Mouse (Mus musculus) CH12.LX (cell line): ENCODE results near the gene Npb. TPM values are rescaled to one million over a fixed set of nuclear protein-coding genes. Genes with fewer than 3 reads are reported as not detected.

Source experiments
- DNase-seq: peaks from one replicate; pipeline ENCODE4 v3.0.0-alpha.2; 2013; ENCODE audit errors: extremely low read depth
- H3K27ac ChIP-seq: 2 replicates; pipeline ENCODE4 v1.5.1; 2012; ENCODE audit warnings: low read depth, mild to moderate bottlenecking, control low read depth, moderate library complexity; ENCODE audit not compliant: insufficient read depth
- H3K27me3 ChIP-seq: replicated peaks from 2 replicates; pipeline ENCODE3; 2012; ENCODE audit warnings: inconsistent platforms
- H3K36me3 ChIP-seq, 2 experiments: replicated peaks in 1 of 2; 2 replicates each; pipeline versions ENCODE3 to v1.6.1; 2012; ENCODE audit warnings: inconsistent platforms in 1 of 2, low read length in 1 of 2, mild to moderate bottlenecking in 1 of 2, mixed read lengths in 1 of 2, moderate library complexity in 1 of 2; ENCODE audit not compliant: control insufficient read depth in 1 of 2, insufficient read depth in 1 of 2
- H3K4me1 ChIP-seq, 2 experiments: 2 replicates each; pipeline ENCODE4 v1.6.1; 2012; ENCODE audit warnings: inconsistent platforms in 1 of 2, moderate library complexity in 1 of 2; ENCODE audit not compliant: insufficient read depth in 2 of 2, control insufficient read depth in 1 of 2
- H3K4me2 ChIP-seq: 2 replicates; pipeline ENCODE4 v1.6.1; 2012; ENCODE audit warnings: low read depth, mild to moderate bottlenecking, control low read depth; ENCODE audit not compliant: poor library complexity, insufficient read depth, severe bottlenecking
- H3K4me3 ChIP-seq, 3 experiments: fragments of 150-350 bp in 1 of 3; sonication (generic) in 1 of 3; replicated peaks in 1 of 3; 2 replicates each; pipeline versions ENCODE3 to v1.5.1; 2011 to 2012; ENCODE audit warnings: low read depth in 2 of 3, low read length in 2 of 3, mild to moderate bottlenecking in 2 of 3, moderate library complexity in 2 of 3, control low read depth in 1 of 3, improper control_type of control experiment in 1 of 3, inconsistent platforms in 1 of 3, mixed read lengths in 1 of 3; ENCODE audit not compliant: poor library complexity in 1 of 3
- H3K79me2 ChIP-seq: replicated peaks from 2 replicates; pipeline ENCODE4 v1.6.1; 2012; ENCODE audit warnings: mild to moderate bottlenecking, moderate library complexity; ENCODE audit not compliant: control insufficient read depth, poor library complexity, insufficient read depth, severe bottlenecking; ENCODE audit errors: extremely low read depth
- H3K9ac ChIP-seq: 2 replicates; pipeline ENCODE4 v1.6.1; 2012; ENCODE audit warnings: low read depth, mild to moderate bottlenecking, control low read depth, moderate library complexity; ENCODE audit not compliant: insufficient read depth
- H3K9me3 ChIP-seq: replicated peaks from 2 replicates; pipeline ENCODE3; 2012; ENCODE audit warnings: low read length, inconsistent platforms, mixed read lengths
- BHLHE40 ChIP-seq: IDR thresholded peaks from 2 replicates; pipeline ENCODE4 v1.6.1; 2011; ENCODE audit warnings: mild to moderate bottlenecking, low read depth, low read length, improper control_type of control experiment
- CHD2 ChIP-seq: IDR thresholded peaks from 2 replicates; pipeline ENCODE4 v1.6.1; 2011; ENCODE audit warnings: low read length, improper control_type of control experiment
- CTCF ChIP-seq, 2 experiments: IDR thresholded peaks in 1 of 2; conservative IDR thresholded peaks in 1 of 2; 2 replicates each; pipeline ENCODE4 v1.5.1; 2011 to 2012; ENCODE audit warnings: low read depth in 2 of 2, low read length in 2 of 2, improper control_type of control experiment in 1 of 2, inconsistent platforms in 1 of 2, mild to moderate bottlenecking in 1 of 2, moderate library complexity in 1 of 2
- E2F4 ChIP-seq: IDR thresholded peaks from 2 replicates; pipeline ENCODE4 v1.6.1; 2011; ENCODE audit warnings: low read depth, low read length, improper control_type of control experiment; ENCODE audit not compliant: insufficient replicate concordance
- ETS1 ChIP-seq: conservative IDR thresholded peaks from 2 replicates; pipeline ENCODE4 v1.6.1; 2012; ENCODE audit warnings: low read depth, mild to moderate bottlenecking, inconsistent platforms, low read length, improper control_type of control experiment, moderate library complexity
- HCFC1 ChIP-seq: IDR thresholded peaks from 2 replicates; pipeline ENCODE4 v1.6.1; 2012; ENCODE audit warnings: low read depth, mild to moderate bottlenecking, inconsistent platforms, low read length, improper control_type of control experiment
- JUN ChIP-seq: IDR thresholded peaks from 2 replicates; pipeline ENCODE4 v1.6.1; 2011; ENCODE audit warnings: low read depth, mild to moderate bottlenecking, low read length, improper control_type of control experiment, moderate library complexity; ENCODE audit not compliant: insufficient read depth
- JUND ChIP-seq: conservative IDR thresholded peaks from 2 replicates; pipeline ENCODE4 v1.6.1; 2011; ENCODE audit warnings: low read depth, low read length, improper control_type of control experiment
- MAX ChIP-seq: IDR thresholded peaks from 2 replicates; pipeline ENCODE4 v1.6.1; 2011; ENCODE audit warnings: low read length, improper control_type of control experiment
- MXI1 ChIP-seq: IDR thresholded peaks from 2 replicates; pipeline ENCODE4 v1.6.1; 2011; ENCODE audit warnings: mild to moderate bottlenecking, low read depth, low read length, improper control_type of control experiment
- MYC ChIP-seq: IDR thresholded peaks from 2 replicates; pipeline ENCODE4 v1.6.1; 2011; ENCODE audit warnings: low read depth, mild to moderate bottlenecking, improper control_type of control experiment, low read length
- NELFE ChIP-seq: IDR thresholded peaks from 2 replicates; pipeline ENCODE4 v1.6.1; 2011; ENCODE audit warnings: low read depth, low read length, improper control_type of control experiment
- PAX5 ChIP-seq: IDR thresholded peaks from 2 replicates; pipeline ENCODE4 v1.6.1; 2012; ENCODE audit warnings: low read length, inconsistent platforms, mixed read lengths
- POLR2A ChIP-seq: IDR thresholded peaks from 2 replicates; pipeline ENCODE4 v1.6.1; 2011; ENCODE audit warnings: low read depth, mild to moderate bottlenecking, improper control_type of control experiment, low read length
- POLR2AphosphoS2 ChIP-seq: IDR thresholded peaks from 2 replicates; pipeline ENCODE4 v1.6.1; 2011; ENCODE audit warnings: low read depth, low read length, improper control_type of control experiment
- RAD21 ChIP-seq: IDR thresholded peaks from 2 replicates; pipeline ENCODE4 v1.6.1; 2011; ENCODE audit warnings: low read depth, mild to moderate bottlenecking, low read length, improper control_type of control experiment, moderate library complexity
- SIN3A ChIP-seq: IDR thresholded peaks from 2 replicates; pipeline ENCODE4 v1.6.1; 2012; ENCODE audit warnings: low read length, improper control_type of control experiment, inconsistent platforms
- TBP ChIP-seq: conservative IDR thresholded peaks from 2 replicates; pipeline ENCODE4 v1.6.1; 2011; ENCODE audit warnings: low read depth, low read length, improper control_type of control experiment
- TCF12 ChIP-seq: IDR thresholded peaks from 2 replicates; pipeline ENCODE4 v1.6.1; 2014; ENCODE audit warnings: low read depth, mild to moderate bottlenecking, inconsistent platforms, low read length, improper control_type of control experiment
- UBTF ChIP-seq: IDR thresholded peaks from 2 replicates; pipeline ENCODE4 v1.6.1; 2012; ENCODE audit warnings: low read depth, mild to moderate bottlenecking, inconsistent platforms, low read length, improper control_type of control experiment, moderate library complexity
- USF1 ChIP-seq: IDR thresholded peaks from 2 replicates; pipeline ENCODE4 v1.6.1; 2014; ENCODE audit warnings: low read depth, mild to moderate bottlenecking, inconsistent platforms, low read length, improper control_type of control experiment
- USF2 ChIP-seq: conservative IDR thresholded peaks from 2 replicates; pipeline ENCODE4 v1.6.1; 2011; ENCODE audit warnings: low read depth, low read length, improper control_type of control experiment
- ZC3H11A ChIP-seq: IDR thresholded peaks from 2 replicates; pipeline ENCODE4 v1.6.1; 2012; ENCODE audit warnings: low read depth, mild to moderate bottlenecking, inconsistent platforms, low read length, improper control_type of control experiment
- dilution Hi-C: fragments of 300-500 bp; cut with MboI; formaldehyde crosslinking; loops from 2 replicates; pipeline ENCODE4 v1.14.3; 2020; ENCODE audit warnings: low sequenced_read_pairs; ENCODE audit not compliant: extremely low pct_unique_long_range_greater_than_20kb, extremely low pct_ligation_motif_present
- in situ Hi-C: fragments of 300-500 bp; cut with MboI; formaldehyde crosslinking; loops from 3 replicates; pipeline ENCODE4 v1.14.3; 2019; ENCODE audit warnings: low sequenced_read_pairs, low pct_ligation_motif_present, low pct_unique_long_range_greater_than_20kb, mixed read lengths
- polyA plus RNA-seq: library from polyadenylated mRNA; unstranded; fragments of >175 nt; gene quantifications from 2 replicates; pipeline ENCODE4 v1.2.1, GENCODE M21; 2012; ENCODE audit warnings: low read depth; ENCODE audit not compliant: insufficient read length
- total RNA-seq, 2 experiments: library from RNA; depleted of rRNA; stranded (reverse); fragments of 300-350 nt in 1 of 2; fragments of >200 nt in 1 of 2; gene quantifications; 2 replicates each; pipeline ENCODE4 v1.2.3; 2012 to 2014

The Npb gene
- total and polyA plus RNA-seq, 3 experiments, result 0.55 to 1.3 TPM; not detected in 1

- Histone ChIP-seq H3K4me2 (peak overlapping the region; percentile 79), H3K9me3 (no peaks in the 10 kb centered on the region), H3K27me3 (no peaks in the 10 kb centered on the region), H3K36me3 (peaks cover 36 to 48% of the 10 kb centered on the region in 2 experiments), H3K4me1 (peaks cover 4 to 46% of the 10 kb centered on the region in 2 experiments), H3K9ac (peak overlapping the region; percentile 78), H3K4me3 (peak overlapping the region; percentile 81 to 93 (median 91)), H3K79me2 (peaks cover 46% of the 10 kb centered on the region), H3K27ac (peak overlapping the region; percentile 55)
- no peak for DNase-seq
- dilution Hi-C loops (no loop called here), in situ Hi-C loops (no loop called here)
- TF ChIP-seq MAX (no peak), PAX5 (no peak), BHLHE40 (no peak), SIN3A (peak; percentile 28; the same call in 1 of the 2 replicates), RAD21 (no peak), USF1 (no peak), UBTF (0 out of 2 replicates have a peak, but pooled peaks have one; percentile 13)
These were observed 36.4 kb upstream of the Npb start for GRCm38 (mm10) chr11:120571754-120572416.

- no peak for DNase-seq
- peaks cover 36 to 48% of the 10 kb centered on the region in 2 experiments for H3K36me3 ChIP-seq
- peaks cover 41% of the 10 kb centered on the region for H3K79me2 ChIP-seq
- in situ Hi-C loops (no loop called here), dilution Hi-C loops (no loop called here)
- peak overlapping the region; percentile 79 for H3K4me2 ChIP-seq
- H3K9me3 ChIP-seq, result no peaks in the 10 kb centered on the region
- peaks cover 4 to 50% of the 10 kb centered on the region in 2 experiments for H3K4me1 ChIP-seq
- peak overlapping the region; percentile 55 for H3K27ac ChIP-seq
- peak overlapping the region; percentile 81 to 93 (median 91) for H3K4me3 ChIP-seq
- TF ChIP-seq POLR2A (no peak), JUND (no peak), UBTF (no peak; the same call in 1 of the 2 replicates), NELFE (no peak)
- H3K9ac ChIP-seq, result peak overlapping the region; percentile 78
- no peaks in the 10 kb centered on the region for H3K27me3 ChIP-seq
These were observed 35.9 kb upstream of the Npb start for GRCm38 (mm10) chr11:120572417-120572751.

- H3K27ac ChIP-seq, result peak within 1 kb of the TSS; percentile 92
- H3K9me3 ChIP-seq, result no peaks in the 10 kb centered on the region
- dilution Hi-C loops, result no loop called here
- peak; percentile 100 for DNase-seq
- peaks cover 4 to 51% of the 10 kb centered on the region in 2 experiments for H3K4me1 ChIP-seq
- H3K79me2 ChIP-seq, result peaks cover 39% of the 10 kb centered on the region
- H3K4me3 ChIP-seq, result peak within 1 kb of the TSS; percentile 81 to 93 (median 93)
- H3K9ac ChIP-seq, result peak within 1 kb of the TSS; percentile 98
- no peaks in the 10 kb centered on the region for H3K27me3 ChIP-seq
- peak within 1 kb of the TSS; percentile 79 for H3K4me2 ChIP-seq
- H3K36me3 ChIP-seq, result peaks cover 36 to 48% of the 10 kb centered on the region in 2 experiments
- in situ Hi-C loops, result no loop called here
- TF ChIP-seq HCFC1 (peak; percentile 72), PAX5 (no peak), ETS1 (peak; percentile 58), CHD2 (peak; percentile 78; the same call in 1 of the 2 replicates), NELFE (peak; percentile 100), JUN (no peak), POLR2AphosphoS2 (peak; percentile 95), SIN3A (peak; percentile 89), USF2 (no peak; the same call in 1 of the 2 replicates), MYC (no peak; the same call in 1 of the 2 replicates), ZC3H11A (no peak), TBP (peak; percentile 95), MXI1 (peak; percentile 91), E2F4 (peak; percentile 95), CTCF (conservative IDR thresholded peaks at IDR 0.05 in 1 of 2, IDR thresholded peaks at IDR 0.05 in 1 of 2; ENCODE audit: low read depth in 2 of 2, low read length in 2 of 2) (no peak), TCF12 (peak; percentile 90)
These were observed 35.3 kb upstream of the Npb start, which contains the start of gene P4hb for GRCm38 (mm10) chr11:120572752-120573584. TSS of gene P4hb (minus strand) at chr11:120573253.
